In the genomic region with DNA sequence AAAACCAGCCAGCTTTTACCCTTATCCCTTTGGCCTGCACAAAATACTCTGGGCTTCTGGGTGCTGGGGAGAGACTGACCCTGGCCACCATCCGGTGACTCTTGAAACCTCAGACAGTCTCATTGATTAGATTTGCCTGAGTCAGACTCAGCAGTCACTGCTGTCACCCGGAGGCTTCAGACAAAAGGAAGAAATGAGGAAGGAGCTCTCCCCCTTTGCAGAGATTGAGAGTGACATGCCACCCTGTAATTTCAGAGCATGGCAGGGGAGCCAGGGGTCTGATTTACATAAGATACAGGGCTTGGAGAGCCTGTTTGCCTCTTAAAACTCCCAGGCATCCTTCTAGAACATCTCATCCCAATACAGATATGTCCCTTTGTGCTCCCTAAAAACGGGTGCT, we compare ENCODE assay signal across 8 mouse cellular contexts. TPM values are rescaled to one million over a fixed set of nuclear protein-coding genes. Genes with fewer than 3 reads are reported as not detected.
DNase-seq lines count a peak whose midpoint lies in the region; ATAC-seq and TF ChIP-seq lines count a peak whose summit lies in the region.

No protein-coding gene starts in this region.

- DNase-seq in heart, postnatal 14 days = no peak
- DNase-seq in stomach, postnatal 0 days (ENCODE audit: low spot score) = no peak
- DNase-seq in layer of hippocampus, adult 18-20 months (ENCODE audit: low spot score in 2 of 2) = no peak
- no peak for DNase-seq in thymus, postnatal 25 days

- no peak for ATAC-seq in heart, embryonic 14.5 days (ENCODE audit: insufficient number of reproducible peaks, insufficient read depth, low FRiP score, low read depth)
- no peak for ATAC-seq in midbrain, embryonic 12.5 days (ENCODE audit: low FRiP score, low read depth)
- no peak for ATAC-seq in midbrain, embryonic 15.5 days (replicated peaks)
- no peak for ATAC-seq in intestine, embryonic 15.5 days
- no peak for ATAC-seq in stomach, postnatal 0 days (ENCODE audit: low FRiP score, low TSS enrichment)

- peak overlapping the region; percentile 32 for H3K9ac ChIP-seq in heart, embryonic 14.5 days (ENCODE audit: low read length)
- H3K9ac ChIP-seq in midbrain, embryonic 12.5 days (replicated peaks) = no peak overlapping the region
- no peak overlapping the region for H3K9ac ChIP-seq in midbrain, embryonic 15.5 days
- H3K9ac ChIP-seq in intestine, embryonic 15.5 days = no peak overlapping the region; the same call in 1 of the 2 replicates
- H3K9ac ChIP-seq in stomach, postnatal 0 days (ENCODE audit: low read length) = peak overlapping the region; percentile 13; the same call in 1 of the 2 replicates

- H3K4me2 ChIP-seq in heart, embryonic 14.5 days (ENCODE audit: low read length) = no peak overlapping the region
- no peak overlapping the region for H3K4me2 ChIP-seq in midbrain, embryonic 12.5 days (replicated peaks)
- no peak overlapping the region for H3K4me2 ChIP-seq in midbrain, embryonic 15.5 days
- H3K4me2 ChIP-seq in intestine, embryonic 15.5 days (replicated peaks) = no peak overlapping the region
- H3K4me2 ChIP-seq in stomach, postnatal 0 days (replicated peaks; ENCODE audit: low read depth) = no peak overlapping the region

- peaks cover 68 to 78% of the 10 kb centered on the region in 2 experiments for H3K4me1 ChIP-seq in heart, embryonic 14.5 days (ENCODE audit: control insufficient read depth in 2 of 2, insufficient read depth in 2 of 2, low read length in 2 of 2)
- peaks cover 33% of the 10 kb centered on the region for H3K4me1 ChIP-seq in midbrain, embryonic 12.5 days
- peaks cover 29% of the 10 kb centered on the region for H3K4me1 ChIP-seq in midbrain, embryonic 15.5 days
- H3K4me1 ChIP-seq in intestine, embryonic 15.5 days (replicated peaks) = peaks cover 37% of the 10 kb centered on the region
- 0 out of 2 replicates have a peak, but pooled peaks cover 9% of the 10 kb centered on the region for H3K4me1 ChIP-seq in stomach, postnatal 0 days (replicated peaks; ENCODE audit: control insufficient read depth, insufficient read depth)

- H3K36me3 ChIP-seq in heart, embryonic 14.5 days (ENCODE audit: control insufficient read depth, insufficient read depth, low read length) = no peaks in the 10 kb centered on the region
- H3K36me3 ChIP-seq in midbrain, embryonic 12.5 days = no peaks in the 10 kb centered on the region
- H3K36me3 ChIP-seq in midbrain, embryonic 15.5 days (replicated peaks) = no peaks in the 10 kb centered on the region
- H3K36me3 ChIP-seq in intestine, embryonic 15.5 days = no peaks in the 10 kb centered on the region
- no peaks in the 10 kb centered on the region for H3K36me3 ChIP-seq in stomach, postnatal 0 days (ENCODE audit: control insufficient read depth, insufficient read depth, low read length)

- no peak overlapping the region for H3K4me3 ChIP-seq in heart, embryonic 14.5 days (ENCODE audit: control insufficient read depth in 1 of 2, insufficient read depth in 1 of 2, low read depth in 1 of 2, low read length in 2 of 2)
- H3K4me3 ChIP-seq in midbrain, embryonic 12.5 days = no peak overlapping the region
- no peak overlapping the region for H3K4me3 ChIP-seq in midbrain, embryonic 15.5 days
- no peak overlapping the region for H3K4me3 ChIP-seq in intestine, embryonic 15.5 days (replicated peaks)
- H3K4me3 ChIP-seq in stomach, postnatal 0 days (ENCODE audit: low read depth, low read length) = no peak overlapping the region

- intact Hi-C loops in heart, postnatal 14 days (cut with DNase I) = loop anchor here (5.0 kb wide), 2 partner anchors 36 to 89 kb away; partner anchors contain the start of gene Ski

- WGBS in heart, embryonic 14.5 days = 23% methylated on average over 3 of the region's 3 CpGs
- 39% methylated on average over 3 of the region's 3 CpGs for WGBS in midbrain, embryonic 12.5 days
- WGBS in midbrain, embryonic 15.5 days = 30% methylated on average over 3 of the region's 3 CpGs
- 48% methylated on average over 3 of the region's 3 CpGs for WGBS in intestine, embryonic 15.5 days
- 44% methylated on average over 3 of the region's 3 CpGs for WGBS in stomach, postnatal 0 days

- TF ChIP-seq CTCF in stomach, postnatal 0 days (IDR thresholded peaks at IDR 0.05; ENCODE audit: low read depth) = no peak

- H3K27ac ChIP-seq in heart, embryonic 14.5 days (replicated peaks in 1 of 2; ENCODE audit: control insufficient read depth in 1 of 2, insufficient read depth in 1 of 2, low read depth in 2 of 2, low read length in 2 of 2) = peak overlapping the region; percentile 86 to 87
- 0 out of 2 replicates have a peak overlapping the region, but pooled peaks have one; percentile 47 for H3K27ac ChIP-seq in midbrain, embryonic 12.5 days (replicated peaks)
- no peak overlapping the region for H3K27ac ChIP-seq in midbrain, embryonic 15.5 days
- peak overlapping the region; percentile 63; the same call in 1 of the 2 replicates for H3K27ac ChIP-seq in intestine, embryonic 15.5 days
- H3K27ac ChIP-seq in stomach, postnatal 0 days (replicated peaks) = peak overlapping the region; percentile 69

- no peaks in the 10 kb centered on the region for H3K27me3 ChIP-seq in heart, embryonic 14.5 days (ENCODE audit: control insufficient read depth, insufficient read depth, low read length)
- H3K27me3 ChIP-seq in midbrain, embryonic 12.5 days = no peaks in the 10 kb centered on the region; the same call in 1 of the 2 replicates
- H3K27me3 ChIP-seq in midbrain, embryonic 15.5 days (replicated peaks) = no peaks in the 10 kb centered on the region
- no peaks in the 10 kb centered on the region for H3K27me3 ChIP-seq in intestine, embryonic 15.5 days (replicated peaks)
- no peaks in the 10 kb centered on the region for H3K27me3 ChIP-seq in stomach, postnatal 0 days (ENCODE audit: control insufficient read depth, insufficient read depth, low read length)

- no peaks in the 10 kb centered on the region for H3K9me3 ChIP-seq in heart, embryonic 14.5 days (ENCODE audit: control insufficient read depth, low read length)
- H3K9me3 ChIP-seq in midbrain, embryonic 12.5 days = no peaks in the 10 kb centered on the region
- no peaks in the 10 kb centered on the region for H3K9me3 ChIP-seq in midbrain, embryonic 15.5 days
- H3K9me3 ChIP-seq in intestine, embryonic 15.5 days = no peaks in the 10 kb centered on the region
- no peaks in the 10 kb centered on the region for H3K9me3 ChIP-seq in stomach, postnatal 0 days (ENCODE audit: control insufficient read depth, low read length)

- TF ChIP-seq EP300 in stomach, postnatal 0 days (optimal IDR thresholded peaks at IDR 0.05) = no peak

RNA-seq across cellular contexts. Expression of gene Morn1, which starts 46.8 kb away (rescaled TPM):
- polyA plus RNA-seq in heart, embryonic 14.5 days (2014; fragmentation: Nextera tagmentation; extraction: Ambion mirVana) = 2.5 and 3.0 TPM in 2 replicates
- 1 to 10 TPM; 1.4 to 3.8 TPM for total RNA-seq in heart, postnatal 14 days (2021)
- polyA plus RNA-seq in midbrain, embryonic 12.5 days (2016; fragmentation: Nextera tagmentation; extraction: Ambion mirVana) = 5.6 and 5.7 TPM in 2 replicates
- 8.2 and 8.9 TPM in 2 replicates for polyA plus RNA-seq in midbrain, embryonic 15.5 days (2015; fragmentation: Nextera tagmentation; extraction: Ambion mirVana)
- polyA plus RNA-seq in intestine, embryonic 15.5 days (2015; fragmentation: Nextera tagmentation; extraction: Ambion mirVana) = 3.0 and 3.9 TPM in 2 replicates
- 3.2 and 3.6 TPM in 2 replicates for polyA plus RNA-seq in stomach, postnatal 0 days (2015; fragmentation: Nextera tagmentation; extraction: Ambion mirVana)
- 10 to 100 TPM in 1 of 2 experiments, 1 to 10 TPM in 1; 9.3 to 11.3 TPM for total RNA-seq in layer of hippocampus, adult 18-20 months (2021)

RNA-seq across cellular contexts. Expression of gene Rer1, which starts 47.0 kb away (rescaled TPM):
- 131 and 141 TPM in 2 replicates for polyA plus RNA-seq in heart, embryonic 14.5 days (2014; fragmentation: Nextera tagmentation; extraction: Ambion mirVana)
- total RNA-seq in heart, postnatal 14 days (2021) = 10 to 100 TPM; 66.6 to 67.8 TPM
- 122 and 132 TPM in 2 replicates for polyA plus RNA-seq in midbrain, embryonic 12.5 days (2016; fragmentation: Nextera tagmentation; extraction: Ambion mirVana)
- 111 and 115 TPM in 2 replicates for polyA plus RNA-seq in midbrain, embryonic 15.5 days (2015; fragmentation: Nextera tagmentation; extraction: Ambion mirVana)
- 194 and 205 TPM in 2 replicates for polyA plus RNA-seq in intestine, embryonic 15.5 days (2015; fragmentation: Nextera tagmentation; extraction: Ambion mirVana)
- 182 and 185 TPM in 2 replicates for polyA plus RNA-seq in stomach, postnatal 0 days (2015; fragmentation: Nextera tagmentation; extraction: Ambion mirVana)
- 10 to 100 TPM; 63.4 to 65.5 TPM for total RNA-seq in layer of hippocampus, adult 18-20 months (2021)

Comparison
In these comparisons a context has a peak if more than half of its experiments do, and no peak if none do; other contexts are left out.
1. H3K9ac ChIP-seq: peak in heart, embryonic 14.5 days (single experiment) and stomach, postnatal 0 days (single experiment); none in midbrain, embryonic 12.5 days (single experiment), midbrain, embryonic 15.5 days (single experiment) and intestine, embryonic 15.5 days (single experiment).